Mouse (Mus musculus): Measurements from ENCODE around the gene Wdr20.
"Not testable (repeated sequence)": the region's sequence is repeated elsewhere in the genome, so short reads cannot be mapped to it uniquely, and the experiment has no call there.

Wdr20 gene
- long read RNA-seq, experiment 1, transcript Wdr20-201 (3 exons, 2,384 nt), result major isoform, 12 of 22 reads
- long read RNA-seq, experiment 1, partial matches to known transcripts, result 0 of 22 reads
- long read RNA-seq, experiment 1, other reads (novel, unspliced or antisense), result 8 of 22 reads
- long read RNA-seq, experiment 2, transcript Wdr20-201 (3 exons, 2,384 nt), result major isoform, 16 of 20 reads
- long read RNA-seq, experiment 2, partial matches to known transcripts, result 0 of 20 reads
- long read RNA-seq, experiment 2, other reads (novel, unspliced or antisense), result 2 of 20 reads

DNA sequence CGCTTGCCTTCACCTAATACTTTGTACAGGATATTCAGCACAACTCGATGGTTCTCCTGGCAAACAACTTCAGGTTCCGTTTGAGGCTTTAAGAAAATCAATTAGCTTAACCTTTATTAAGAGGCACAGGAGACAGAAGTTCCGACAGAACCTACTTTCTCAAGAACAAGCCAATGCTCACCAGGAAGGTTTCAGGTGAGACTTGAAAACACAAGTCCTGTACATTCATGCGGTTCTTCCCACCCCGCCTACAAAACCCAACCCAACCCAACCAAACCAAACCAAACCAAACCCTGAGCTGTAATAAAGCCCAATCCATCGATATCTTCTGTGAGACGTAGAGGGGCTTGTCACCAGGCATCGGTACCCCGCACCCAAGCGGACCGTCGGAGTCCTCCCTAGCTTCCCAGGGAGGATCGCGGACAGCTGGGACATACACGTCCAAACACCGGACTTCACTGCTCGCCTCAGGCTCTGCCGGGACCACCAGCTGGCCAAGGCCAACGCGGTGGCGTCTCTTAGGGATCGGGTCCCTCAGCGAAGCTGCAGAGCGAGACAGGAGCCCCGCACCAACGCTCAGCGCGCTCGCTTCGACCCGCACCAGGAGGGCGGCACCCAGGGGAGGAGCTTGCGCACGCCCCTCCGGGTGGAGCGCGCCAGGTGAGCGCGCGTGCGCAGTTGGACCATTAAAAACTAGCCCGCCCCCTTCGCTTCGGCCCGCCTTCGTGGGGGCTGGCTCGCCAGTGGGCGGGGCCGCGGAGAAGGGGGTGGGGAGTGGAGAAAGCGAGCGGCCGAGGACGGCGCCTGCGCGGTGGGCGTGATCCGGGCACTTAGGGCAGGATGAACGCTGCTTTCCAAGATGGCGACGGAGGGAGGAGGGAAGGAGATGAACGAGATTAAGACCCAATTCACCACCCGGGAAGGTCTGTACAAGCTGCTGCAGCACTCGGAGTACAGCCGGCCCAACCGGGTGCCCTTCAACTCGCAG lies at the start of gene Wdr20:
Gene Wdr20, plus strand, starts transcription at position 775 of the 988 bp plus-strand sequence.
- intact Hi-C loops (cut with DNase I), result loop anchor here (2.0 to 5.0 kb wide), 2 partner anchors 35 to 103 kb away; partner anchors contain the start of gene Mok

DNA sequence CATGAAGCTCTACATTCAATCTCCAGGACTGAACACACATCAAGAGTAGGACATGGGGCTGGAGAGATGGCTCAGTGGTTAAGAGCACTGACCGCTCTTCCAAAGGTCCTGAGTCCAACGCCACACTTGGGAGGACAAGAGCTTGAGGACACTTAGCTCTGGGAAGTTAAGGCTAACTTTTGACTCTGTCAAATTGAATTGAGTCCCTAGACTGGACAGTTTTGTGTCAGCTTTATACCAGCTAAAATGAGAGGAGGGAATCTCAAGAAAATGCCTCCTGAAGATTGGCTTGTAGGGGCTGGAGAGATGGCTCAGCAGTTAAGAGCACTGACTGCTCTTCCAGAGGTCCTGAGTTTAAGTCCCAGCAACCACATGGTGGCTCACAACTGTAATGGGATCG lies 48.8 kb upstream of the Wdr20 start:
- intact Hi-C loops (cut with DNase I), result not testable (repeated sequence)

DNA sequence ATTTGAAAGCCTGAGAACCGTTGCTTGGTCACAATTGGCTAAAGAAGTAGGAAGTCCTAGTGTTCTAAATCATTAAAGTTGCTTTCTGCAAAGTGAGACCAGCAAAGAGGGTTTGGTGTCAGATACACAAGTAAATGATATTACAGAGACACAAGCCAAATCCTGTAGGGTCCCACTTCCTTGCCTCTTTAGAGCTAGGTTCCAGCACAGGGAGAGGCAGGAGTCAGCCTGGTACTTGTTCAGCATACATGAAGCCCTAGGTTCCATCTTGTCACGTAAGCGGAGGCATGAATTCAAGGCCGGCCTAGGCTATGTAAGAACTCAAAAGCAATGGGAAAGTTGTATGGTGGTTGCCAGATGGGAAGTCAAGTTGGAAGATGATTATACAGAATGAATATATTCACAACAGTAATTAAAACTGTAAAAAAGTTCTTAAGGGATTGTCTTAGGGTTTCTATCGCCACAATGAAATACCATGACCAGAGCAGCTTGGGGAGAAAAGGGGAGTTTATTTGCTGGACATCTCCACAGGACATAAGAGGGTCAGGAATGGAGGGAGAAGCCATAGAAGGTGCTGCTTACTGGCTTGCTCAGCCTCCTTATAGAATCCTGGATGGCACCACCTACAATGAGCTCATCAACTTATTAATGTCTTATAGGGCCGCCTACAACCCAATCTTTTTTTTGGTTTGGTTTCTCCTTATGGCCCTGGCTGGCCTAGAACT lies 47.7 kb upstream of the Wdr20 start:
- intact Hi-C loops (cut with DNase I), result no loop called here

GRCm38 (mm10) chr12:110693378-110693777 lies 44.4 kb upstream of the Wdr20 start:
- intact Hi-C loops (cut with DNase I), result not testable (repeated sequence)

GRCm38 (mm10) chr12:110695676-110696171 lies 42.0 kb upstream of the Wdr20 start:
- intact Hi-C loops (cut with DNase I), result no loop called here

DNA sequence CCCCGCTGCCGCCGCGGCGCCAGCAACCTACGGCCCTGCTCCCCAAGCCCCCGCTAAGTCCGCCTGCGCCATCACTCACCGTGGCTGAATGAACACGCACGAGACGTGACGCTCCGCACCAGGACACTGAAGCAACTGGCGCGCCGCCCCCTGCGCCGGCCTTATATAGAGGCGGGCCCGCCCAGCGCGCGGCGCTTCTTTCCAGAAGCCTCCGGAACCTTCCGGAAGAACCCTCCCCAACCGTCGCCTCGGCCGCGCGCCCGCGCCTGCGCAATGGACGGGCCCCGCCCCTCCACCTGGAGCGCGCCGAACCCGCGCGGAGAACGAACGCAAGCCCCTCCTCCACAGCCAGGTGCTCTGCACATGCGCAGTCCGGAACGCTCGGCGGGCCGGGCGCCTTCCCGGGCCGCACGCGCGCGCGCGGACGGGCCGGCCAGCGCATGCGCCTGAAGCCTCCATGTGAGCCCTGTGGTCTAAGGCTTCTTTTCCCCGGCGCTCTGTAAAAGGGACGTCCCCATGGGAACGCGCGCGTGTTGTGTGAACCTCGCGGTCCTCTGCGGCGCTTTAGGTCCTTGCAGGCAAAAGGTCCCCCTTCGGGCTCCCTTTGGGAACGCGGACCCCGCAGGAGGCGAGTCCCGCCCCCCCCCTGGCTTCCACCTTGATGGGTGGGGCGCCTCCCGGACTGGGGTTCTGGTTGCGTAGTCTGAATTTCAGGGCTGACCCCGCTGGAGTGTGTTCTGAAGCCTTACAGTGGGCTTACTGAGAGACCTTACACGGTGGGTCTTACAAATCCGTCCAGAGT lies 41.4 kb upstream of the Wdr20 start:
- intact Hi-C loops (cut with DNase I), result no loop called here

- intact Hi-C loops (cut with DNase I), result no loop called here
Measured at GRCm38 (mm10) chr12:110696975-110697400, 40.8 kb upstream of the Wdr20 start.

DNA sequence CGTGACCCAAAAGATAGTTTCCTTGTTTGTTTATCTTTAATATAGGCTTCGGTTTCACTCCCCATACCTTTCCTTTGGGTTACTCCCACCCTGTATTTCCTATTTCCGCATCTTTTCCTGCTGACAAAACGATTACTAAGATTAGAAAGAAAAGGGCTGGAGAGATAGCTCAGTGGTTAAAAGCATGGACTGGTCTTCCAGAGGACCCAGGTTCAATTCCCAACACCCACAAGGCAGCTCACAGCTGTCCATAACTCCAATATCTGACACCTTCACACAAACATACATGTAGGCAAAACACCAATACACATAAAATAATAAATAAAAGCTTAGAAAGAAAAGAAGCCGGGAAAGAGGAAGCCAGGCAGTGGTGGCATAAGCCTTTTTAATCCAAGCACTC lies 40.3 kb upstream of the Wdr20 start:
- intact Hi-C loops (cut with DNase I), result no loop called here

GRCm38 (mm10) chr12:110698080-110698479 lies 39.7 kb upstream of the Wdr20 start:
- intact Hi-C loops (cut with DNase I), result no loop called here

DNA sequence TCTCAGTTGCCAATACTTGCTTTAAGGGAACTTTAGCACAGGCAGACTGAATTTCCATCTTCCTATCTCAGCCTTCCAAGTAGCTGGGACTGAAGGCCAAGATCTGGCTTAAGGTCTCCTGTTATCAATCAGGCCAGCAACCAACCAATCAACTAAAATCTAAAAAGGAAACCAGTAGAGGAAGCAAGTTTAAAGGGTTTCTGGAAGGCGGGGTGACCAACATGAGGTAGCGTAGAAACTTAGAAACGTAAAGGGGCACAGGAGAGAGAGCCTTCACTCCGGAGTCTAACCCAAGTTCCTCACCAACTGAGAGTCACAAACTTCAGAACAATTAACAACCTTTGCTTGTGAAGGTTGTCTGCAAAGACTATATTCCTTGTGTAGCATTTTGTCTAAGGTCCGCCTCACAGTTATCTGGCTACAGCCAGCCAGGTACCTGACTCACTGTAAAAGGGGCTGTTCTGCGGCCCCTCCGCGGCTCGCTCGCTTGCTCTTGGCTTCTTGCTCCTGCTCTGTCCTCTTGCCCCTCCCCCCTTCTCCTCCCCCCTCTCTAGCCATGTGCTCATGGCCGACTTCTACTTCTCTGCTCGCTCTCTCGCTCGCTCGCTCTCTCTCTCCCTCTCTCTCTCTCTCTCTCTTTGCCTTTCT lies 39.1 kb upstream of the Wdr20 start:
- intact Hi-C loops (cut with DNase I), result no loop called here

- intact Hi-C loops (cut with DNase I), result no loop called here
Measured at GRCm38 (mm10) chr12:110699171-110699547, 38.6 kb upstream of the Wdr20 start.

DNA sequence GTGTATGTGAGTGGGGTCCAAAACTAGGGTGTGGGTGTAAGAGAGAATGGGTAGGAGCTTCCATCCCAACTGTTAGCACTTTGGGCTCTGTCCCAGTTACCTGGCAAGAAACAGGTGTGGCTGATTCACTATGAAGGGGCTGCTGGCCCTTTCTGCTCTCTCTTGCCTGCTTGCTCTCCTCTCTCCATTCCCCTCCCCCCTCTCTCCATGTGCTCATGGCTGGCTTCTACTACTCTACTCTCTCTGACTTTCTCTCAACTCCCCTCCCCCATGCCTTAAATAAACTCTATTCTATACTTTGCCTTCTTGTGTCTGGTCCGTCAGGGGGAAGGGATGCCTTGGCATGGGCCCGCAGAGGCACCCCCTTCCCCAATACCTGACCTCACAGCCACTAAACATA lies 37.0 kb upstream of the Wdr20 start:
- intact Hi-C loops (cut with DNase I), result loop anchor here (5.0 to 10.0 kb wide), 2 partner anchors 103 to 246 kb away; no protein-coding TSS in a partner anchor

DNA sequence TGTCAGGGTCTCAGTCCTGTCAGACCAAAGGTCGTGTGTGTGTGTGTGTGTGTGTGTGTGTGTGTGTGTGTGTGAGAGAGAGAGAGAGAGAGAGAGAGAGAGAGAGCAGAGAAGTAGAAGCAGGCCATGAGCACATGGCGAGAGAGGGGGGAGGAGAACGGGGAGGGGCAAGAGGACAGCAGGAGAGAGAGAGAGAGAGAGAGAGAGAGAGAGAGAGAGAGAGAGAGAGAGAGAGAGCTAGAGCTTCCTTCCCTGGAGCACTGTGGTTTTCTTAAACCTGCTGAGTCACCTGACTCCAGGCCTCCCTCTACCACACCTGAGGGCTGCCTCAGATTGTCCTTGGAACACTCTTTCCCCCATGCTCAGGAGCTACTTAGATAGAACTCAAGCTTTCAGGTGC lies 36.4 kb upstream of the Wdr20 start:
- intact Hi-C loops (cut with DNase I), result loop anchor here (5.0 to 10.0 kb wide), 2 partner anchors 104 to 247 kb away; no protein-coding TSS in a partner anchor

DNA sequence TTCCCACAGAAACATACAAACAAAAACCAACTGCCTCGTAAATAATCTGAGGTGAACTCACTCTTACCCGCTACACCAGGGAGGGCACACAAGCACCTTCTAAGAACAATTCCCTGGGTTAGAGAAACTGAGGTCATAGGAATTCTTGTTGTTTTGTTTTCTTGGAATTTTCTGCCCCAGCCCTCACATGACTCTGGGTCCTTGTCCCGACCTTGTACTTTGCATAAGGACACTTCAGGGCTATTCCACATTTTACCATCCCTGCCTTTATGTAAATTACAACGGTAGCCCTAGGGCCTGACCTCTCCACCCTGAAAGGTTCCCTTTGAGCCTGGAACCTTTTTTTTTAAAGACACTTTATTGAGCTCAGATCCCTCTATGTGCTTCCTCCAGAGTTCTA lies 35.2 kb upstream of the Wdr20 start, which contains the start of gene Hsp90aa1:
Gene Hsp90aa1, minus strand, starts transcription at position 173 of the 400 bp plus-strand sequence.
- intact Hi-C loops (cut with DNase I), result loop anchor here (5.0 to 10.0 kb wide), 2 partner anchors 105 to 248 kb away; no protein-coding TSS in a partner anchor

- intact Hi-C loops (cut with DNase I), result loop anchor here (5.0 to 10.0 kb wide), 2 partner anchors 106 to 248 kb away; no protein-coding TSS in a partner anchor
Measured at GRCm38 (mm10) chr12:110703008-110703471, 34.7 kb upstream of the Wdr20 start.

DNA sequence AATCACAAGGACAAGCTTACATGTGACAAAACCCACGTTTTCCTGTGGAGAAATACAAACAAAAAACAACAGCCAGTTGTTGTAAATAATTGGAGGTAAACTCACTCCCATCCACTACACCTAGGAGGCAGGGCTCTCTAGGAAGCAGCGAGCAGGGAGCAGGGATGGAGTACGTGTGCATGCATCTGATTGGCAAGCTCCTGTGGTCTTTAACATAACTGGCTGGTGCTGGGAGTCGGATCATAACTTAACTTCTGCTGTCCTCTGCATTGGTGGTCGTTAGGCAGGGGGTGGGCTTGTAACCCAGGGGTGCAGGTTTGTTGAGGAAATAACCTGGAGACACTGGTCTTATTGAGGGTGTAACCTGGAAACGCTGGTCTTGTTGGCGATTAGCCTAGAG lies 34.1 kb upstream of the Wdr20 start:
- intact Hi-C loops (cut with DNase I), result loop anchor here (5.0 to 10.0 kb wide), 2 partner anchors 106 to 249 kb away; no protein-coding TSS in a partner anchor

GRCm38 (mm10) chr12:110705419-110705818 lies 32.3 kb upstream of the Wdr20 start:
- intact Hi-C loops (cut with DNase I), result loop anchor here (10.0 kb wide), 1 partner anchor 251 kb away; no protein-coding TSS in a partner anchor

DNA sequence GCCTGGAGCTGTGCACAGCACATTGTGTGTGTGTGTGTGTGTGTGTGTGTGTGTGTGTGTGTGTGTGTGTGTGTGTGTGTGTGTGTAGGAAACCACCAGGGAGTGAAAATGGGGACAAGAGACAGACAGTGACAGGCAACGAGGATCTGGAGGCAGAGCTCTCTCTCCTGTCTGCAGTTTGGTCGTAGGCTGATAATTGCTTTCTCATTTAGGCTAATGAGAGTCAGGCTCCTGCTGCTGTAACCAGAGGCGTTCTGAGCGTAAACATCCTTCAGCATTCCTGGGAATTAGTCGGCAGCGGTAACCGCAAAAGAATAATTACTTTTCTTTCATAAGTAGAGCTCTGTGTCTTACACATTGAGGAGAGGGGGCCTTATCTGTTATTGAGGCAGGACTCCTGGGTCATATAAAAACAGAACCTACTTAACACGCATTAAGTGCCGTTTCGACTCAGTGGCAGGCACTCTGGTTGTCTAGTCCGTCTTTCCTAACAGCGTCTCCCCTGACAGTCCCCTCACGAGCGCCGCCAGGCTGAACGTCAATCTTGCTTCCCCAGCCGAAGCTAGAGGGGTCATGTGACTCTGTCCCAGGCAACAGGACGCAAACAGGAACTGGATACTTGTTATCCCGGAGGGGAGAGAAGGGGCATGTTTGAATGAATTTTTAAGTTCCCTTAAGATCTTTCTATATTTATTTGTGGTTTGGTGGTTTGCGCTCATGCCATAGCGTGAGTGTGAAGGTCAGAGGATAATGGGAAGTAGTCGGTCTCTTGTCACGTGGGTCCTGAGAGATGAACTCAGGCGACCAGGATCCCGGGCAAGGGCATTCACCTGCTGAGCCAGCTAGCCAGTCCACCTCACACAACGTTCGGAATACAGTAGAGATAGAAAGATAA lies 31.2 kb upstream of the Wdr20 start:
- intact Hi-C loops (cut with DNase I), result loop anchor here (10.0 kb wide), 1 partner anchor 252 kb away; no protein-coding TSS in a partner anchor

Measured in adrenal gland (tissue).